Mouse (Mus musculus): ENCODE data around the gene Wwp2.

- TF ChIP-seq CTCF (IDR thresholded peaks at IDR 0.05) (no peak), POLR2A (IDR thresholded peaks at IDR 0.05; ENCODE audit: insufficient read depth, low read depth, low read length) (no peak)
These were observed 39.4 kb downstream of the Wwp2 start for GRCm38 (mm10) chr8:107475613-107476012.
